Mouse (Mus musculus) spleen, adult 2 months (tissue): Measurements from ENCODE around the gene Enah. TPM values are rescaled to one million over a fixed set of nuclear protein-coding genes. Genes with fewer than 3 reads are reported as not detected.

ENCODE experiments used
- DNase-seq, 2 experiments: peaks; one replicate each; pipeline versions ENCODE4 v3.0.0 to v3.0.0-alpha.2; 2012 to 2021; ENCODE audit warnings: low spot score in 2 of 2, low read depth in 1 of 2
- H3K27ac ChIP-seq: fragments of 200-500 bp; 2 replicates; pipeline ENCODE4 v1.5.1; 2012; ENCODE audit warnings: low read length, inconsistent platforms; ENCODE audit not compliant: insufficient read depth
- H3K27me3 ChIP-seq: fragments of 200-500 bp; 2 replicates; pipeline ENCODE4 v1.6.1; 2012; ENCODE audit warnings: mild to moderate bottlenecking, moderate library complexity, low read length, inconsistent platforms; ENCODE audit not compliant: control insufficient read depth, insufficient read depth
- H3K36me3 ChIP-seq: fragments of 200-500 bp; 2 replicates; pipeline ENCODE4 v1.6.1; 2012; ENCODE audit warnings: mild to moderate bottlenecking, low read length, inconsistent platforms; ENCODE audit not compliant: control insufficient read depth, insufficient read depth
- H3K4me1 ChIP-seq: fragments of 200-500 bp; 2 replicates; pipeline ENCODE4 v1.6.1; 2011; ENCODE audit warnings: inconsistent platforms; ENCODE audit not compliant: control insufficient read depth, insufficient read depth, insufficient read length
- H3K4me3 ChIP-seq: fragments of 200-500 bp; 2 replicates; pipeline ENCODE4 v1.5.1; 2011; ENCODE audit warnings: mild to moderate bottlenecking, inconsistent platforms; ENCODE audit not compliant: insufficient read depth, insufficient read length; ENCODE audit errors: extremely low read depth
- CTCF ChIP-seq: fragments of 200-500 bp; IDR thresholded peaks from 2 replicates; pipeline ENCODE4 v1.5.1; 2011; ENCODE audit warnings: mild to moderate bottlenecking, inconsistent platforms; ENCODE audit not compliant: insufficient read depth, insufficient read length, insufficient replicate concordance; ENCODE audit errors: extremely low read depth
- POLR2A ChIP-seq: fragments of 200-500 bp; IDR thresholded peaks from 2 replicates; pipeline ENCODE4 v1.6.1; 2011; ENCODE audit warnings: low read depth, low read length, inconsistent platforms
- WGBS: fragments of 180-500 bp; shearing (Covaris S2); methylation state at CpG from one replicate; pipeline ENCODE4 v1.1.7; 2018; 5-methylcytosine and 5-hydroxymethylcytosine counted together
- polyA plus RNA-seq: library from polyadenylated mRNA; depleted of rRNA; stranded (reverse); fragments of >200 nt; gene quantifications from 2 replicates; pipeline ENCODE4 v1.2.3, GENCODE M21; 2012

Gene Enah
- polyA plus RNA-seq, 1 experiment: 1.5 TPM

GRCm38 (mm10) chr1:181872639-181873038 is 147.2 kb downstream of the Enah start:
- H3K4me3 ChIP-seq: no peak overlapping the region
- no peak for DNase-seq
- no peaks in the 10 kb centered on the region for H3K27me3 ChIP-seq
- H3K4me1 ChIP-seq: peaks cover 7% of the 10 kb centered on the region; the same call in 1 of the 2 replicates
- WGBS: 60% methylated on average over 3 of the region's 3 CpGs
- H3K36me3 ChIP-seq: no peaks in the 10 kb centered on the region
- no peak overlapping the region for H3K27ac ChIP-seq
- TF ChIP-seq CTCF: no peak
- TF ChIP-seq POLR2A: no peak

- DNase-seq: no peak
- no peaks in the 10 kb centered on the region for H3K27me3 ChIP-seq
- H3K27ac ChIP-seq: no peak overlapping the region
- peaks cover 13% of the 10 kb centered on the region; the same call in 1 of the 2 replicates for H3K4me1 ChIP-seq
- TF ChIP-seq CTCF (no peak), POLR2A (no peak)
- no peaks in the 10 kb centered on the region for H3K36me3 ChIP-seq
- H3K4me3 ChIP-seq: no peak overlapping the region
- WGBS: 62% methylated on average over 6 of the region's 6 CpGs
Observed at GRCm38 (mm10) chr1:181866429-181867280, 153.1 kb downstream of the Enah start.

GRCm38 (mm10) chr1:181865863-181866216 is 153.9 kb downstream of the Enah start:
- WGBS: 51% methylated on average over 5 of the region's 5 CpGs
- peaks cover 19% of the 10 kb centered on the region; the same call in 1 of the 2 replicates for H3K4me1 ChIP-seq
- no peaks in the 10 kb centered on the region for H3K36me3 ChIP-seq
- DNase-seq: no peak
- H3K27me3 ChIP-seq: no peaks in the 10 kb centered on the region
- no peak overlapping the region for H3K4me3 ChIP-seq
- no peak overlapping the region for H3K27ac ChIP-seq
- TF ChIP-seq POLR2A (no peak), CTCF (no peak)

- H3K4me1 ChIP-seq: peaks cover 22% of the 10 kb centered on the region; the same call in 1 of the 2 replicates
- H3K27me3 ChIP-seq: no peaks in the 10 kb centered on the region
- no peak overlapping the region for H3K27ac ChIP-seq
- TF ChIP-seq CTCF (no peak), POLR2A (no peak)
- no peak overlapping the region for H3K4me3 ChIP-seq
- no peak for DNase-seq
- WGBS: 72% methylated on average over 11 of the region's 11 CpGs
- H3K36me3 ChIP-seq: no peaks in the 10 kb centered on the region
Observed at GRCm38 (mm10) chr1:181864971-181865862, 154.6 kb downstream of the Enah start.

- H3K27ac ChIP-seq: no peak overlapping the region
- TF ChIP-seq POLR2A: no peak
- no peak for TF ChIP-seq CTCF
- H3K27me3 ChIP-seq: no peaks in the 10 kb centered on the region
- H3K4me3 ChIP-seq: no peak overlapping the region
- no peak for DNase-seq
- no peaks in the 10 kb centered on the region for H3K36me3 ChIP-seq
- H3K4me1 ChIP-seq: peaks cover 22% of the 10 kb centered on the region; the same call in 1 of the 2 replicates
- 65% methylated on average over 8 of the region's 8 CpGs for WGBS
Observed at GRCm38 (mm10) chr1:181863431-181863830, 156.4 kb downstream of the Enah start.

- WGBS: 67% methylated on average over 16 of the region's 16 CpGs
- no peak overlapping the region for H3K4me3 ChIP-seq
- H3K36me3 ChIP-seq: no peaks in the 10 kb centered on the region
- no peaks in the 10 kb centered on the region for H3K27me3 ChIP-seq
- peaks cover 22% of the 10 kb centered on the region; the same call in 1 of the 2 replicates for H3K4me1 ChIP-seq
- no peak for DNase-seq
- TF ChIP-seq CTCF (no peak), POLR2A (no peak)
- H3K27ac ChIP-seq: no peak overlapping the region
Observed at GRCm38 (mm10) chr1:181862676-181863374, 157.0 kb downstream of the Enah start.
